Mouse (Mus musculus) embryonic stem cell, embryonic (primary cell): ENCODE measurements around the gene Mab21l1.

Experiments
- CTCF ChIA-PET, 4 experiments: fragments of 300-600 bp in 2 of 4; fragments of 350-600 bp in 2 of 4; sonication (Branson Sonifier 250); formaldehyde crosslinking; loops; one replicate each; lab custom pipeline; 2022; ENCODE audit warnings: inconsistent platforms in 2 of 4; lab: Charles Lee
- POLR2A ChIA-PET, 4 experiments: fragments of 300-600 bp in 2 of 4; fragments of 350-600 bp in 2 of 4; sonication (Branson Sonifier 250); formaldehyde crosslinking; loops; one replicate each; lab custom pipeline; 2022; ENCODE audit warnings: antibody characterized with exemption in 4 of 4, inconsistent platforms in 1 of 4; lab: Charles Lee

The Mab21l1 gene

DNA sequence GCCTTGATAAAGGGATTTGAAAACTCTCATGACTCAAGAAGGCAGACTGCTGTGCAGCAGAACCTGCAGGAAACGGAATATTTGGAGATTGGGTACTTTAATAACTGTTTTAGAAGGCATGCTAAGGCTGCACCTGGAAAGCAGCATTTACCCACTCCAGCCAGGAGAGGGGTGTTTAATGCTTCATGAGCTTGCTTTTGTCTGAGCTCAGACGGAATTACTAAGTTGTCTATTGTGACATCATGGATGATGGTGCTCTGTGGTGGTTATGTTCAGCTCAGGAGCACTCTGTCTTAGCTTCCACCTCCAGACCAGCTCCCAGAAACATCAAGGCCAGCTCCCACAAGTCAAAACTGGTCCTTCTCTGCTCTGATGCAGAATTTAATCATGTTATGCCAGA is 7.5 kb downstream of the Mab21l1 start:
- POLR2A ChIA-PET: interaction anchor here in 1 of 4 experiments (1.3 to 1.5 kb wide), 2 partner anchors 9 to 14 kb away, joined by 3 read pairs; no protein-coding TSS in a partner anchor
- CTCF ChIA-PET: no interaction called here

DNA sequence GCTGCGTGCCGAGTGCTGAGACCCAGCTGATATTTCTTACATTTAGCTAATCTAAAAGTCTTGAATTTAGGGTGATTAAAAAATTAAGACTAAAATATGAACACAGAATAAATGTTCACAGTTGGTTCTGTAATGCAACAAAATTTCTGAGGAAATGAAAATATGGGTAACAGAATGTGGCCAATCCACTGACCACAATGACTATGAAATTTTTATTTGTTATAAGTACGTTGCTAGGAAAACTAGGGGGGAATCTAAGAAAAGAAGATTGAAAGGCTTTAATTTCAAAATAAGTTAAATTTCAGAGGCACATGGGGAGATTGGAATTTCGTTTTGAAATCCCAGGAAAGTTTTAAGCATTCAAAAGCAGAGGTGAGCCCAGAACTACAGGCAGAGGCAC is 8.3 kb downstream of the Mab21l1 start:
- POLR2A ChIA-PET: no interaction called here
- CTCF ChIA-PET: no interaction called here

- CTCF ChIA-PET: no interaction called here
- POLR2A ChIA-PET: no interaction called here
Measured at GRCm38 (mm10) chr3:55792251-55792650, 9.9 kb downstream of the Mab21l1 start.

- ChIA-PET CTCF (interaction anchor here in 1 of 4 experiments (0.6 kb wide), 1 partner anchor 362 kb away, joined by 4 read pairs; no protein-coding TSS in a partner anchor), POLR2A (no interaction called here)
Measured at GRCm38 (mm10) chr3:55793842-55794575, 11.7 kb downstream of the Mab21l1 start.

GRCm38 (mm10) chr3:55794768-55795167 is 12.5 kb downstream of the Mab21l1 start:
- CTCF ChIA-PET: no interaction called here
- POLR2A ChIA-PET: no interaction called here

DNA sequence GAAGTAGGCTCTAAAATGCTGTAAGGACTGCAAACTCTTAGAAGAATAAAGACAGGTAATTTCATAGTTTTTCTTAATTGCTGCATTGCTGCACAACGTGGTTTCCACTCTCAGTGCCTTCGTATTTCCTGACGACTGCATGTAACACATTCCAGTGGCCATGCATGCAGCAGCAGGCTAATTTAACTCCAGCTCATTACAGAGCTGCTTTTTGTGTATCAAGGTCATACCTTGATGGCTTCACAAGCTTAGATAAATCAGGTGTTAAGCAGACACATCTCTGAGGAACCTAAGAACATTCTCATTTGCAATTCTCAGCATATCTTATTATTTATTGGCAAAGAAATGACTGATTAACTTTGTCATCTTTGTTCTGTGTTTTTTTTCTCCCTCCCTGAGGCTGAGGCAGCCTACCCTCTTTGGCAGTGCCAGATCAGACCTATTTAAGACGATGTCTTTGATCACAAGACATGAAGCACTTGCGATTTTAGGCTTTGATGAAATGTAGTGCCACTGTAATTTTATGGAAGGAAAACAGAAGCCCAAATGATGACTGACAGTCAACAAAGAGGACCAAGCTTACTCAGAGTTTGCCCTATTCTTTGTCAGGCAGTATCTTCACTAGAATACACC is 32.8 kb downstream of the Mab21l1 start:
- ChIA-PET POLR2A (no interaction called here), CTCF (interaction anchor here in 1 of 4 experiments (0.7 kb wide), 1 partner anchor 59 kb away, joined by 3 read pairs; no protein-coding TSS in a partner anchor)

GRCm38 (mm10) chr3:55816096-55816495 is 33.8 kb downstream of the Mab21l1 start:
- ChIA-PET POLR2A (interaction anchor here in 1 of 4 experiments (0.6 kb wide), 1 partner anchor 403 kb away, joined by 7 read pairs; no protein-coding TSS in a partner anchor), CTCF (interaction anchor here in 1 of 4 experiments (0.5 kb wide), 1 partner anchor 194 kb away, joined by 7 read pairs; no protein-coding TSS in a partner anchor)

DNA sequence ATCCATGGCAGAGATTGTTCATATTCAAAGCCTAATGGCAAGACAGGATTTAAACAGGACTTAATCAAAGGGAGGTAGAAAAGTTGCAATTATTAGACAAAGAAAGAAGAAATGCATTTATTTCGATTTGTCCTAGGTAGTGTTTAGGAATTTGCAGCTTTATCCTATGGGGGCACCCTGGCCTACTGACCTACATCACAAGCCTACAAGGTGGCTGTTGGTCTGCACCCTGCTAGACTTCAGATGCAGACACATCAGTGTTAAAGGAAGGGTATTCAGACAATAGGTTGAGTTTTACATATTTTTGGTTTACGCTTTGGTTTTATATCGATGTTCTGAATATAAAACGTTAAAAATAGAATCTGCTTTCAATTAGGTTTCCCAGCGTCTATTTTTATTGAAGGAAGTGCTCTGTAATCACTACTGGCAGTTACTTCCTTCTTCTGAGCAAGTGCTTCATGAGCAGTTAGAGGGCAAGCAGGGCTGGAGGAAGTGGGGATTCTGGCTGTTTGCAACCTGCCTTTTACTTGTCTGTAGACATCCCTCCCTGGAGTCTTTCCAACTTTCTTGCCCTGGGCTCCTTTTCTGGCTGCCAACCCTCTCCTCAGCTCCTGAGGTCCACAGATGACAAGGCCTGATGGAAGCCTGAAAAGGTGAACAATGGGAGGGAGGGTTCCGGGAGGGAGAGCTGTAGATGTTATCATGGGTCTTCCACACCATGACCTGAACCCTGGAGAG is 34.5 kb downstream of the Mab21l1 start:
- ChIA-PET POLR2A (interaction anchor here in 1 of 4 experiments (0.6 kb wide), 1 partner anchor 402 kb away, joined by 7 read pairs; no protein-coding TSS in a partner anchor), CTCF (interaction anchor here in 1 of 4 experiments (0.5 kb wide), 1 partner anchor 193 kb away, joined by 7 read pairs; no protein-coding TSS in a partner anchor)

DNA sequence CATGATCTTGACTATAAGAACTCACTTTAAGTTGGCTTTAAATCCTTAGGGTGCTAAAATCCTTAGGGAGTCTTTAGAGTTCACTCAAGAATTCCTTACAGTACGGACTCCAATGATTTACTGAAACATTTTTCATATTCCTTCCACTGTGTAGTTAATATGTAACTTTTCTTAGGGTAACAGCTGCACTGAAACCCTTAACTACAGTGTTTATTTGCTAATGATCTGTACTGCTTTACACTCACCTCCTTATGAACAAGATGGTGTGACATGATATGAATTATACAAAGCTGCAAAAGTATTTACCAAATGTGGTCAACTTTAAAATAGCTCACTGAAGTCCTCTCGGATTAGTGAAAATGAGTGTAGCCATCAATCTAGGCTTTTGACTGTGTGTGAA is 35.8 kb downstream of the Mab21l1 start:
- CTCF ChIA-PET: no interaction called here
- POLR2A ChIA-PET: no interaction called here

- POLR2A ChIA-PET: no interaction called here
- CTCF ChIA-PET: no interaction called here
Measured at GRCm38 (mm10) chr3:55819598-55819997, 37.3 kb downstream of the Mab21l1 start.

GRCm38 (mm10) chr3:55824864-55825263 is 42.6 kb downstream of the Mab21l1 start:
- ChIA-PET POLR2A (no interaction called here), CTCF (no interaction called here)

GRCm38 (mm10) chr3:55828481-55829256 is 46.4 kb downstream of the Mab21l1 start:
- ChIA-PET CTCF (interaction anchor here in 1 of 4 experiments (0.5 kb wide), 1 partner anchor 645 kb away, joined by 6 read pairs; no protein-coding TSS in a partner anchor), POLR2A (no interaction called here)

DNA sequence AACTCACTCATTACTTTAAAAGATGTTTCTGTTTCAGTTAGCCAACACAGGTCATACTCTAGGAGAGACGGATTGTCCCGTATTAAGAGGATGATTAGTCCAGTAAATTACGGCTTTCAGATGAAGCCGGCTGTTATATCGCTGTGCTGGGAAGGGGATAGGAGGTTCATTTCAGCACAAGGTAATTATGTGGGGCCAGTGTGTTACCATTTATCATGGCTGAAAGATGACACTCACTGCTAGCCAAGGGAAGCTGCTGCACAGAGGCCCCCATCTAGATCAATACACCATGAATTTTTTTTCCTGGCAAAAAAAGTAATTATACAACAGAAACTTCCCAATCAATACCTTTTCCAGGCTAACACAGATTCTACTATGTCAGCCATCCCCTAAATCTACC is 47.9 kb downstream of the Mab21l1 start:
- ChIA-PET POLR2A (no interaction called here), CTCF (interaction anchor here in 1 of 4 experiments (0.6 kb wide), 1 partner anchor 9 kb away, joined by 3 read pairs; no protein-coding TSS in a partner anchor)
